Mouse (Mus musculus) lung, adult 10 weeks (tissue): ENCODE data around the gene Gm1330. TPM values are rescaled to one million over a fixed set of nuclear protein-coding genes. Genes with fewer than 3 reads are reported as not detected.

ENCODE experiments used
- polyA plus RNA-seq: library from polyadenylated mRNA; stranded (reverse); fragments of 350-450 nt; fragmentation: Illumina TruSeq; extraction: RNeasy Lipid Tissue Mini Kit (QIAGEN cat#74804); gene quantifications from one replicate; pipeline ENCODE4 v1.2.3, GENCODE M21; 2014; ENCODE audit warnings: low read depth, low replicate concordance; ENCODE audit not compliant: insufficient read depth

Gm1330 gene
- polyA plus RNA-seq = not detected

DNA sequence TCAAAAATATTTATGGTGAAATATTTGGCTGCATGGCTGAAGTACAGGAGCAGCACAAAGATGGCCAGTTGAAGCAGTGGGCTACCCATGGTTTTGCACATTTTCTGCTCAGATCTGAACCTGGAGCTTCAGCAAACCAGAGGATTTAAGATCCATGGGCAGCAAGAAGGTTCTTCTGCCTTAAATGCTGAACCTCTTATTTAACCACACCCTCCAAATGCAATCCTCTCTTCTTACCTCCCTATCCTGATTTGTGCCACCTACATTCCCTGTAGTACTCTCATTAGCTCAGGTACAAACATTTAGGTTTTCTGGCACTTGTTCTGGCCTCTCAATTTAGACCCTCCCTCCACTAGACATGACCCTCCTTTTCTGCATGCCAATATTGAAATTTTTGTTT is at the start of gene Gm1330:
Gene Gm1330 (minus strand): TSS at position 101 of the 400 bp plus-strand sequence.

DNA sequence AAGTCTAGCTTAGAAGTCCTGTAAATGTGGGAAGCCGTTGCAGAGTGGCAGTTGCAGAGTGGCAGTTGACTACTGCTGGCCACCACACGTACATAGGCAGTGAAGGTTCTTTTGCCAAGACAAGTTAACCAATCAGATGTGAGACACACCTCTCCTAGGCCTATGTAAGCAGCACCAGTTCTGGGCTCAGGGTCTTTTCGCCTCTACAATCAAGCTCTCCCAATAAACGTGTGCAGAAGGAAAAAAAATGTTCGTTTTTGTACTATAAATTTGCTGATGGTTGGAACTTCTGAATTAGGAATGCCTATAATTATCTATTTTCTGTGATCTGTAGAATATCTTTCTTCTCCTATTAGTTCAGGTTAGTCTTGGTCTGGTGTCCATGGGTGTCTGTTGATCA is 14.1 kb upstream of the Gm1330 start, which contains the start of gene Gm10750:
Gene Gm10750 (minus strand): TSS at position 101 of the 400 bp plus-strand sequence.

Other genes with a start within 250 kb of the Gm1330 start
- not detected for gene Cst11, start 231.8 kb downstream of the Gm1330 start, polyA plus RNA-seq
- not detected for gene 8030411F24Rik, start 221.2 kb downstream of the Gm1330 start, polyA plus RNA-seq
- not detected for gene Cst12, start 213.9 kb downstream of the Gm1330 start, polyA plus RNA-seq
- gene Cst8, start 204.5 kb downstream of the Gm1330 start, polyA plus RNA-seq = 38.4 TPM
- gene Cst13, start 183.2 kb downstream of the Gm1330 start, polyA plus RNA-seq = not detected
- not detected for gene Cst9, start 168.1 kb downstream of the Gm1330 start, polyA plus RNA-seq
- gene 9230104L09Rik, start 138.2 kb downstream of the Gm1330 start, polyA plus RNA-seq = 37.1 TPM
- 1,631 TPM for gene Cst3, start 127.6 kb downstream of the Gm1330 start, polyA plus RNA-seq
- gene Gm10750, start 14.0 kb upstream of the Gm1330 start, polyA plus RNA-seq = not detected